Mouse (Mus musculus) liver, adult (tissue): ENCODE results near the gene Gdpgp1.

ENCODE experiments used
- GATA4 ChIP-seq: IDR thresholded peaks from 2 replicates; pipeline ENCODE4 v1.6.1; 2014; ENCODE audit warnings: mild to moderate bottlenecking, low read length; ENCODE audit not compliant: insufficient replicate concordance

Gdpgp1 gene

GRCm38 (mm10) chr7:80280032-80280431 is 47.4 kb downstream of the Gdpgp1 start:
- TF ChIP-seq GATA4: no peak

- no peak for TF ChIP-seq GATA4
Measured at GRCm38 (mm10) chr7:80280998-80281397, 48.3 kb downstream of the Gdpgp1 start.

- TF ChIP-seq GATA4: no peak
Measured at GRCm38 (mm10) chr7:80281646-80282045, 49.0 kb downstream of the Gdpgp1 start.

GRCm38 (mm10) chr7:80283226-80283918 is 50.7 kb downstream of the Gdpgp1 start:
- no peak for TF ChIP-seq GATA4

- TF ChIP-seq GATA4: no peak
Measured at GRCm38 (mm10) chr7:80284391-80284790, 51.7 kb downstream of the Gdpgp1 start.

GRCm38 (mm10) chr7:80285725-80286124 is 53.1 kb downstream of the Gdpgp1 start:
- no peak for TF ChIP-seq GATA4

GRCm38 (mm10) chr7:80287736-80288135 is 55.1 kb downstream of the Gdpgp1 start:
- TF ChIP-seq GATA4: no peak
